Mouse (Mus musculus): Measurements from ENCODE around the gene Ceacam16.

DNA sequence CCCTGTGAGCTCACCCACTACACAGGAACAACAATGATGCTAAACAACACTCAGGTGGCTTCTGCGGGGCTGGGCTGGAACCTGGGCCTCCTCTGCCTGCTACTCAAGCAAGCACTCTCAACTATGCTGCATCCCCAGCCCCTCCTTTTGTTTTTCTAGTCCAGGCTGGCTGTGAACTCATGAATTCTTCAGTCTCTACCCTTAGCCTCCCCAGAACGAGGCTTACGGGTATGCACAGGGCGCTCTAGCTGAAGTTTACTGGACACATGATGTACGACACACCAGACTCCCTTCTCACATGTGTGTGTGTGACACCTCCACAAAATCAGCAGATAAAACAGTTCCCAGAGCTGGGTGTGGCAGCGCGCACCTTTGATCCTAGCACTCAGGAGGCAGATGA, 42.2 kb downstream of the Ceacam16 start:
- TF ChIP-seq POLR2A (IDR thresholded peaks at IDR 0.05; ENCODE audit: control insufficient read depth, extremely low read depth, insufficient read depth, low read length, poor library complexity) = no peak
- no peak for TF ChIP-seq CTCF (IDR thresholded peaks at IDR 0.05; ENCODE audit: borderline replicate concordance, control insufficient read depth, extremely low read depth, insufficient read depth, low read length, poor library complexity)

Data from thymus, adult 2 months (tissue).